Mouse (Mus musculus) bone marrow, adult 2 months (tissue): ENCODE data around the gene Grwd1. TPM values are rescaled to one million over a fixed set of nuclear protein-coding genes. Genes with fewer than 3 reads are reported as not detected.
A peak's percentile ranks its signal among the peaks of the same experiment; 100 is the strongest.
"Not testable (repeated sequence)": the region's sequence is repeated elsewhere in the genome, so short reads cannot be mapped to it uniquely, and the experiment has no call there.

Experiments used
- H3K27ac ChIP-seq: fragments of 200-500 bp; 2 replicates; pipeline ENCODE4 v1.5.1; 2012; ENCODE audit warnings: low read depth, mild to moderate bottlenecking, control low read depth, inconsistent platforms, low read length; ENCODE audit not compliant: control insufficient read depth, poor library complexity, insufficient read depth
- H3K4me1 ChIP-seq: fragments of 200-500 bp; 2 replicates; pipeline ENCODE4 v1.6.1; 2011; ENCODE audit warnings: low read length; ENCODE audit not compliant: control insufficient read depth, insufficient read depth
- H3K4me3 ChIP-seq: fragments of 200-500 bp; replicated peaks from 2 replicates; pipeline ENCODE3; 2011; ENCODE audit warnings: mild to moderate bottlenecking, low read depth, low read length, control low read depth; ENCODE audit not compliant: control insufficient read depth
- CTCF ChIP-seq: fragments of 200-500 bp; IDR thresholded peaks from 2 replicates; pipeline ENCODE4 v1.5.1; 2011; ENCODE audit warnings: low read length, control low read depth; ENCODE audit not compliant: control insufficient read depth, insufficient read depth
- POLR2A ChIP-seq: fragments of 200-500 bp; IDR thresholded peaks from 2 replicates; pipeline ENCODE4 v1.6.1; 2011; ENCODE audit warnings: low read depth, mild to moderate bottlenecking, control low read depth, low read length, borderline replicate concordance; ENCODE audit not compliant: control insufficient read depth
- WGBS: fragments of 180-500 bp; shearing (Covaris S2); methylation state at CpG from one replicate; pipeline ENCODE4 v1.1.7; 2018; 5-methylcytosine and 5-hydroxymethylcytosine counted together
- polyA plus RNA-seq: library from polyadenylated mRNA; stranded (reverse); fragments of >200 nt; gene quantifications from 2 replicates; pipeline ENCODE4 v1.2.4, GENCODE M21; 2011; ENCODE audit warnings: low replicate concordance; ENCODE audit not compliant: missing spikeins, insufficient read depth, insufficient read length

Gene Grwd1
- 6.9 and 13.9 TPM in 2 replicates for polyA plus RNA-seq

DNA sequence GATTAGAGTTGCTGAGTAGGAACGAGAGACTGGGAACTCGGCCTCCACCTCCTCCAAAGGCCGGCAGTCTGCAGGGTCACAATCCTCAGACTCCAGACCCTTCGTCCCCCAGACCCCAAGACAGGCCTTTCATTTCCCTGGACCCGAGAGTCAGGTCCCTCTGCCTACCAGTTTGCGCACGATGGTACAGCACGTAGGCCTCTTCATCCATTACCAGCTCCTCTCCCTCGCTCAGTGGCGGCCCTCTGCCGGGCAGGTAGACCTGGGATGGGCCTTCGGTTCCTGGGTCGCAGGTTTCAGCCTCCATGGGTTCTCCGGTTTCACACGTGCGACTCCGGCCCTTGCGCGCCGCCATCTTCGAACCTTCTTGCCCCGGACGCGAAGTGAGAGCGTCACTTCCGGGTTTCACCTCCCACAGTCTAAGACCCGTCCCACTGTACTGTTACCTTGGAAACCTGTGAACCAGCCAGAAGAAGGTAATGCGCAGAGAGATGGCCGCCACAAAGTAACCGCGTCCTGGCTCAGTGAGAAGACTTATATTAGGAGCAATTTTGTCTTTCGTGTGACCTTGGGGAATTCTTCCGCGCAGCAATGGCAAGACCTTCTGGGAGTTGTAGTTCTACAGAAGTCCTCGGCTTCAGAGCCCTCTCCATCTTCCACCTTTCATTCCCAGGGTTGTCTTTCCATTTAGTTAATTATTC lies at the start of gene Grwd1:
Gene Grwd1 (minus strand): TSS at position 518 of the 701 bp plus-strand sequence.
- TF ChIP-seq POLR2A (peak; percentile 55; the same call in 1 of the 2 replicates), CTCF (no peak)
- Histone ChIP-seq H3K4me3 (peak within 1 kb of the TSS; percentile 94), H3K27ac (no peak within 1 kb of the TSS), H3K4me1 (peaks cover 2% of the 10 kb centered on the region; the same call in 1 of the 2 replicates)
- WGBS, result under 1% methylated on average over 35 of the region's 35 CpGs

GRCm38 (mm10) chr7:45880531-45880930 lies 49.8 kb upstream of the Grwd1 start:
- H3K4me3 ChIP-seq, result no peak overlapping the region
- 95% methylated on average over 4 of the region's 4 CpGs for WGBS
- H3K4me1 ChIP-seq, result no peaks in the 10 kb centered on the region; the same call in 1 of the 2 replicates
- no peak overlapping the region for H3K27ac ChIP-seq
- TF ChIP-seq CTCF (no peak), POLR2A (no peak)

- not testable (repeated sequence) for H3K4me3 ChIP-seq, H3K27ac ChIP-seq, H3K4me1 ChIP-seq
- WGBS, result 83% methylated on average over 1 of the region's 1 CpGs
Measured at GRCm38 (mm10) chr7:45878278-45878677, 47.5 kb upstream of the Grwd1 start, which contains the start of gene Grin2d. TSS of gene Grin2d (minus strand) at chr7:45878378.

GRCm38 (mm10) chr7:45876895-45877294 lies 46.2 kb upstream of the Grwd1 start:
- 87% methylated on average over 7 of the region's 7 CpGs for WGBS
- Histone ChIP-seq H3K4me3 (no peak overlapping the region), H3K4me1 (peaks cover 2% of the 10 kb centered on the region; the same call in 1 of the 2 replicates), H3K27ac (no peak overlapping the region)
- TF ChIP-seq POLR2A (no peak), CTCF (no peak)

DNA sequence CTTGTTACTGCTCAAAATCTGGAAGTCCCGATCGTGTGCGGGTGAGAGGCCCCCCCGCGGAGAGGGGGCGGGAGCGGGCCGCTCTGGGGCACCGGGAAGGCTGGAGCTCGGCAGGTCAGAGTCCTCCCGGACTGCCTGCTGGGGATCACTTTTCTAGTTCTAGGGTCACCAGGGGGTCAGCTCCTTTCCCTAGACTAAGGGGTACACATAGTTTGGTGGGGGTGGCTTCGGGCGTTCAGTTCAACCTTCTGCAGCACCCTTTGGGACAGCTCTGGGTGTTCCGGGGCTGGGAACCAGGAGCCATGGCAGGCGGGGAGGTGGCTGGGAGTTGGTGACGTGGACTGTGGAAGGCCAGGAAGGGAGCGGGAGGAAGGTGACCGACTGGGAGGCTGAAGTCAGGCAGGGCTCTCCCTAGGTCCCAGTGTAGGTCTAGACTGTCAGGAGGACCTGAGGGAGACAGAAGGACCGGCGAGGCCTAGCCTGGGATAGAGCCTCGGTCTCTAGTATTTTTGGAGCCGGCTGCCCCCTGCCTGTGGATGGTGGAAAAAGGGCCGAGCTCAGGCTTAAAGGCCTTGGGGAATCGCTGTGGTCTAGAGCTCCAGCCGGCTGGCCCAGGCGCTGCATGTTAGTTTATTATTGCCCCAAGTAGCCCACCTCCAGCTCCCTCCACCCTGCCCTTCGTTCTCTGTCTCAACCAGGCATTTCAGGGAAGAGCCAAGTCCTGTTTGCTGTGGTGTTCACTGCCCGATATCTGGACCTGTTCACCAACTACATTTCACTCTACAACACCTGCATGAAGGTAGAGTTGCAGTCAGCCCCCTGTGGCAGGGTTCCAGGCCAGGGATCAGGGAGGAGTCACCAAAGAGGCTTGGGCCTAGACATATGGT lies 42.6 kb upstream of the Grwd1 start:
- peaks cover 2% of the 10 kb centered on the region; the same call in 1 of the 2 replicates for H3K4me1 ChIP-seq
- WGBS, result 1% methylated on average over 28 of the region's 28 CpGs
- TF ChIP-seq CTCF, result peak; percentile 1; the same call in 1 of the 2 replicates
- no peak for TF ChIP-seq POLR2A
- peak overlapping the region; percentile 91 for H3K4me3 ChIP-seq
- peak overlapping the region; percentile 82 for H3K27ac ChIP-seq

- peak within 1 kb of the TSS; percentile 91 for H3K4me3 ChIP-seq
- 0% methylated on average over 18 of the region's 18 CpGs for WGBS
- peaks cover 2% of the 10 kb centered on the region; the same call in 1 of the 2 replicates for H3K4me1 ChIP-seq
- TF ChIP-seq CTCF (peak; percentile 99), POLR2A (peak; percentile 74; the same call in 1 of the 2 replicates)
- H3K27ac ChIP-seq, result peak within 1 kb of the TSS; percentile 82
Measured at GRCm38 (mm10) chr7:45872624-45873023, 41.9 kb upstream of the Grwd1 start, which contains the start of gene Kdelr1. TSS of gene Kdelr1 (plus strand) at chr7:45872772.

DNA sequence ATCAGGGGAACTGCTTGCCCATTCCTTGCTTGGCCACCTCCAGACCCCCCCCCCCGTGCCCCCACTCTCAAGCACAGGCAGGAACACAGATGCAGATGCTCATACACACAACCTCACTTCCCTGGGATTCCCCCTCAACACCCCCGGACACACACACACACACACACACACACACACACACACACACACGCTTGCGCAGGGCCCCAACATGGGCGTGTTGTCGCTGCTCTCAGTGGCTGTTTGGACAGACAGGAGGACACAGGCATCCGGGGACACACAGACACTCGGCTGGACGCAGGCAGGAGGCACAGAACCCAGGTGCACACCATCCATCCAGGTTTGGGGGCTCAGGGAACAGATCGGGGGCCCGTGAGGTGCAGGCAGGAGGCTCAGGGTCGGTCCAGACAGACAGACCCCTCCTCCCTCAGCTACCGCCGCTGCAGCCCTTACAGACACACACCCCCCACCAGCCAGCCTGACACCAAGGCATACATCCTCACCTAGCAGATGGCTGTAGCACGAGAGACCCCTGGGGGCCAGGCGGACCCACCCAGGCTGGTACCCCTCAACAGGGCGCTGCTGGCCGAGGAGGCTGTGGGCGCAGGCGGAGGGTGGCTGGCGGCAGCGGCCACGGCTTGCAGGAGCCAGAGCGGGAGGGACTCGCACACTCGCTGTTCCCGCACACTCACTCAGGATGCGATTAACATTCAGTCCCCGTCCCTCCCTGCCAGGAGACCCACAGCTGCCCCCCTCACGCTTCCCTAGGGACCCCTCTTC lies 39.7 kb upstream of the Grwd1 start:
- TF ChIP-seq POLR2A (no peak), CTCF (no peak)
- 3% methylated on average over 29 of the region's 30 CpGs for WGBS

More for the DNA sequence above, 39.7 kb upstream of the Grwd1 start:
- Histone ChIP-seq H3K27ac (no peak overlapping the region), H3K4me1 (peaks cover 2% of the 10 kb centered on the region; the same call in 1 of the 2 replicates), H3K4me3 (no peak overlapping the region)
